Mouse (Mus musculus) erythroblast, embryonic 14.5 days (primary cell): Measurements from ENCODE around the gene Mindy4. TPM values are rescaled to one million over a fixed set of nuclear protein-coding genes. Genes with fewer than 3 reads are reported as not detected.

Source experiments
- H3K27me3 ChIP-seq: 2 replicates; pipeline ENCODE4 v1.6.1; 2012; ENCODE audit warnings: inconsistent platforms; ENCODE audit not compliant: control insufficient read depth
- H3K36me3 ChIP-seq: 2 replicates; pipeline ENCODE4 v1.6.1; 2012; ENCODE audit warnings: mild to moderate bottlenecking, inconsistent platforms; ENCODE audit not compliant: control insufficient read depth
- H3K4me1 ChIP-seq: 2 replicates; pipeline ENCODE4 v1.6.1; 2012; ENCODE audit warnings: inconsistent platforms; ENCODE audit not compliant: control insufficient read depth
- H3K4me3 ChIP-seq: replicated peaks from 2 replicates; pipeline ENCODE3; 2012; ENCODE audit warnings: moderate library complexity, mild to moderate bottlenecking, inconsistent platforms
- H3K9me3 ChIP-seq: 2 replicates; pipeline ENCODE4 v1.6.1; 2012; ENCODE audit warnings: low read length, inconsistent platforms, mixed read lengths; ENCODE audit not compliant: control insufficient read depth
- GATA1 ChIP-seq: IDR thresholded peaks from 2 replicates; pipeline ENCODE4 v1.6.1; 2012; ENCODE audit warnings: low read length, inconsistent platforms, mixed read lengths
- TAL1 ChIP-seq: IDR thresholded peaks from 3 replicates; pipeline ENCODE4 v1.6.1; 2012; ENCODE audit warnings: low read length, inconsistent platforms, mixed read lengths
- polyA plus RNA-seq: library from polyadenylated mRNA; stranded (reverse); fragments of >175 nt; gene quantifications from 2 replicates; pipeline ENCODE4 v1.2.3, GENCODE M21; 2012

The Mindy4 gene
- polyA plus RNA-seq, 1 experiment, result 0.01 TPM

- H3K27me3 ChIP-seq, result no peaks in the 10 kb centered on the region
- TF ChIP-seq GATA1, result no peak
- TF ChIP-seq TAL1, result no peak
- peaks cover 76% of the 10 kb centered on the region for H3K4me1 ChIP-seq
- H3K36me3 ChIP-seq, result peaks cover 35% of the 10 kb centered on the region
- H3K4me3 ChIP-seq, result peak within 1 kb of the TSS; percentile 69
- no peaks in the 10 kb centered on the region for H3K9me3 ChIP-seq
Observed at GRCm38 (mm10) chr6:55335989-55336514, 132.9 kb downstream of the Mindy4 start, which contains the start of gene Aqp1. Gene Aqp1, plus strand, starts transcription at chr6:55336432.

GRCm38 (mm10) chr6:55337242-55337641, 134.1 kb downstream of the Mindy4 start:
- Histone ChIP-seq H3K4me1 (peaks cover 81% of the 10 kb centered on the region), H3K27me3 (no peaks in the 10 kb centered on the region), H3K36me3 (peaks cover 44% of the 10 kb centered on the region), H3K4me3 (peak overlapping the region; percentile 69), H3K9me3 (no peaks in the 10 kb centered on the region)
- TF ChIP-seq TAL1 (no peak), GATA1 (no peak)

- H3K4me3 ChIP-seq, result peak overlapping the region; percentile 69
- peaks cover 89% of the 10 kb centered on the region for H3K4me1 ChIP-seq
- no peak for TF ChIP-seq GATA1
- TF ChIP-seq TAL1, result no peak
- no peaks in the 10 kb centered on the region for H3K9me3 ChIP-seq
- H3K36me3 ChIP-seq, result peaks cover 53% of the 10 kb centered on the region
- H3K27me3 ChIP-seq, result no peaks in the 10 kb centered on the region
Observed at GRCm38 (mm10) chr6:55338077-55338476, 134.9 kb downstream of the Mindy4 start.

GRCm38 (mm10) chr6:55338934-55339825, 136.0 kb downstream of the Mindy4 start:
- Histone ChIP-seq H3K36me3 (peaks cover 64% of the 10 kb centered on the region), H3K4me3 (peak overlapping the region; percentile 69), H3K27me3 (no peaks in the 10 kb centered on the region), H3K4me1 (peaks cover 99% of the 10 kb centered on the region), H3K9me3 (no peaks in the 10 kb centered on the region)
- peak; percentile 94 for TF ChIP-seq GATA1
- TF ChIP-seq TAL1, result peak; percentile 81

- Histone ChIP-seq H3K27me3 (no peaks in the 10 kb centered on the region), H3K9me3 (no peaks in the 10 kb centered on the region), H3K36me3 (peaks cover 89% of the 10 kb centered on the region), H3K4me3 (peak overlapping the region; percentile 69), H3K4me1 (peaks cover 99% of the 10 kb centered on the region)
- no peak for TF ChIP-seq TAL1
- no peak for TF ChIP-seq GATA1
Observed at GRCm38 (mm10) chr6:55341688-55342087, 138.5 kb downstream of the Mindy4 start.

- no peaks in the 10 kb centered on the region for H3K9me3 ChIP-seq
- TF ChIP-seq GATA1 (no peak), TAL1 (no peak)
- H3K4me1 ChIP-seq, result peaks cover 99% of the 10 kb centered on the region
- H3K27me3 ChIP-seq, result no peaks in the 10 kb centered on the region
- peak overlapping the region; percentile 69 for H3K4me3 ChIP-seq
- H3K36me3 ChIP-seq, result peaks cover 95% of the 10 kb centered on the region
Observed at GRCm38 (mm10) chr6:55342328-55342727, 139.1 kb downstream of the Mindy4 start.

GRCm38 (mm10) chr6:55343446-55343845, 140.3 kb downstream of the Mindy4 start:
- no peaks in the 10 kb centered on the region for H3K27me3 ChIP-seq
- peaks cover 97% of the 10 kb centered on the region for H3K36me3 ChIP-seq
- H3K9me3 ChIP-seq, result no peaks in the 10 kb centered on the region
- H3K4me3 ChIP-seq, result no peak overlapping the region
- no peak for TF ChIP-seq GATA1
- TF ChIP-seq TAL1, result no peak
- H3K4me1 ChIP-seq, result peaks cover 99% of the 10 kb centered on the region

- no peak for TF ChIP-seq TAL1
- no peak for TF ChIP-seq GATA1
- Histone ChIP-seq H3K9me3 (no peaks in the 10 kb centered on the region), H3K4me3 (no peak overlapping the region), H3K4me1 (peaks cover 99% of the 10 kb centered on the region), H3K36me3 (peaks cover 97% of the 10 kb centered on the region), H3K27me3 (no peaks in the 10 kb centered on the region)
Observed at GRCm38 (mm10) chr6:55344291-55345016, 141.3 kb downstream of the Mindy4 start.

- H3K4me1 ChIP-seq, result peaks cover 95% of the 10 kb centered on the region
- H3K27me3 ChIP-seq, result no peaks in the 10 kb centered on the region
- H3K9me3 ChIP-seq, result peaks cover 3% of the 10 kb centered on the region; the same call in 1 of the 2 replicates
- H3K4me3 ChIP-seq, result no peak overlapping the region
- peaks cover 95% of the 10 kb centered on the region for H3K36me3 ChIP-seq
- TF ChIP-seq GATA1, result no peak
- no peak for TF ChIP-seq TAL1
Observed at GRCm38 (mm10) chr6:55345264-55345663, 142.1 kb downstream of the Mindy4 start.
